Mouse (Mus musculus): ENCODE data around the gene Immp2l.

Immp2l gene

GRCm38 (mm10) chr12:41427464-41427863 is 403.6 kb downstream of the Immp2l start:
- no peak for DNase-seq (ENCODE audit: low spot score)

GRCm38 (mm10) chr12:41428806-41429205 is 404.9 kb downstream of the Immp2l start:
- no peak for DNase-seq (ENCODE audit: low spot score)

GRCm38 (mm10) chr12:41436206-41436985 is 412.5 kb downstream of the Immp2l start:
- DNase-seq (ENCODE audit: low spot score): no peak

- peak; percentile 29 for DNase-seq (ENCODE audit: low spot score)
Measured at GRCm38 (mm10) chr12:41438446-41438845, 414.6 kb downstream of the Immp2l start.

- no peak for DNase-seq (ENCODE audit: low spot score)
Measured at GRCm38 (mm10) chr12:41468374-41468991, 444.6 kb downstream of the Immp2l start.

- DNase-seq (ENCODE audit: low spot score): no peak
Measured at GRCm38 (mm10) chr12:41469096-41469801, 445.4 kb downstream of the Immp2l start.

GRCm38 (mm10) chr12:41481486-41481885 is 457.6 kb downstream of the Immp2l start:
- DNase-seq (ENCODE audit: low spot score): no peak

GRCm38 (mm10) chr12:41483091-41483592 is 459.3 kb downstream of the Immp2l start:
- DNase-seq (ENCODE audit: low spot score): no peak

GRCm38 (mm10) chr12:41483593-41484451 is 459.9 kb downstream of the Immp2l start:
- DNase-seq (ENCODE audit: low spot score): peak; percentile 46

- DNase-seq (ENCODE audit: low spot score): peak; percentile 24
Measured at GRCm38 (mm10) chr12:41484689-41485511, 461.0 kb downstream of the Immp2l start.

GRCm38 (mm10) chr12:41485512-41486215 is 461.8 kb downstream of the Immp2l start:
- peak; percentile 71 for DNase-seq (ENCODE audit: low spot score)

- DNase-seq (ENCODE audit: low spot score): no peak
Measured at GRCm38 (mm10) chr12:41486331-41486730, 462.4 kb downstream of the Immp2l start, which contains the start of gene Lrrn3. Gene Lrrn3 (minus strand): TSS chr12:41486431.

GRCm38 (mm10) chr12:41487005-41487404 is 463.1 kb downstream of the Immp2l start:
- DNase-seq (ENCODE audit: low spot score): peak; percentile 85

GRCm38 (mm10) chr12:41494620-41495019 is 470.7 kb downstream of the Immp2l start:
- peak; percentile 24 for DNase-seq (ENCODE audit: low spot score)

GRCm38 (mm10) chr12:41500049-41500820 is 476.3 kb downstream of the Immp2l start:
- peak; percentile 18 for DNase-seq (ENCODE audit: low spot score)

GRCm38 (mm10) chr12:41508610-41509009 is 484.7 kb downstream of the Immp2l start:
- no peak for DNase-seq (ENCODE audit: low spot score)

GRCm38 (mm10) chr12:41510588-41510987 is 486.7 kb downstream of the Immp2l start:
- no peak for DNase-seq (ENCODE audit: low spot score)

- DNase-seq (ENCODE audit: low spot score): no peak
Measured at GRCm38 (mm10) chr12:41518897-41519296, 495.0 kb downstream of the Immp2l start.

- no peak for DNase-seq (ENCODE audit: low spot score)
Measured at GRCm38 (mm10) chr12:41520326-41520725, 496.4 kb downstream of the Immp2l start.
